Mouse (Mus musculus): ENCODE measurements around the gene Gpx2. TPM values are rescaled to one million over a fixed set of nuclear protein-coding genes. Genes with fewer than 3 reads are reported as not detected.

The Gpx2 gene
- polyA plus RNA-seq, 1 experiment from 2014 or later: 0.16 TPM

DNA sequence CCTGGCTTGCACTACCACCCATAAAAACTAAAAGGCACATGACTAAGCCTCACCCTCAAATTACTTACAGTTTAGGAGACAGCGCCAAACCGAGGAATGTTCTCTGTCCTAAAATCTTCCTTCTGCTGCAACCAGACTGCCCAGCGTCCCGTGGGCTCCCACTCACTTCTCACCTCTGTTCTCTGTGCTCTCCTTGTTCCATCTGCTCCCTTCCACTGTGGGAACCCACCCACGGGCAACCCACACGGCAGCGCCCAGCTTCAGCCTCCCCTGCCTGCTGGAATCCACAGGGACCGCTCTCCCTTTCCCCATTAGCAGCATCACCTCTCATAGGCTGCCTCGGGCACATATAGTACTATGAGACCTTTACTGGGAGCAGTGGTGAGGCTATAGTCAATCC, 23.6 kb upstream of the Gpx2 start:
- Histone ChIP-seq H3K27ac (ENCODE audit: low read depth) (no peak overlapping the region), H3K9ac (replicated peaks) (no peak overlapping the region), H3K4me3 (ENCODE audit: low read depth, low read length) (no peak overlapping the region), H3K4me1 (ENCODE audit: insufficient read depth) (peaks cover 5% of the 10 kb centered on the region), H3K9me3 (ENCODE audit: low read length) (no peaks in the 10 kb centered on the region), H3K27me3 (ENCODE audit: insufficient read depth, low read length) (peaks cover 39% of the 10 kb centered on the region), H3K4me2 (ENCODE audit: low read depth, low read length) (no peak overlapping the region), H3K36me3 (replicated peaks; ENCODE audit: insufficient read depth, low read length) (no peaks in the 10 kb centered on the region)
- DNase-seq (no peak), ATAC-seq (no peak)
- 79% methylated on average over 9 of the region's 9 CpGs for WGBS (ENCODE audit: insufficient replicate concordance)
- TF ChIP-seq CTCF (IDR thresholded peaks at IDR 0.05; ENCODE audit: low read depth): no peak
- TF ChIP-seq EP300 (IDR thresholded peaks at IDR 0.05; ENCODE audit: low read depth): no peak

DNA sequence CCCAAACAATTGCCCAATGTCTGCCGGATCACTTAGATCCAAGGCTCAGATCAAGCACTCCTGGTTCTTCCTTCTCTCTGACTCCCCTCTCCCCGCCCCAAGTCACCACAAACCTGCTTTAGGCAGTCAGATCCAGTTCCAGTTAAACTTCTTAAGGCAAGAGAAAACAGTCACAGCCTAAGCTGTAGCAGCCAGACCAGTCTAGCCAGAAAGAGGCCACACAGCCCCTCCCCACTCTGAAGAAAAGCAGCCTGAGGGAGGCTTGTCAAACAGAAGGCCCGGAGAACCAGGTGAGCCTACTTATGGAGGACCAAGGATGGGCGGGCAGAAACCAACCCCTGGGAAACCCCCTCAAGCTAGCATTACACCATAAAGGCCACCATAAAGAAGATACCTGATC, 22.8 kb upstream of the Gpx2 start:
- Histone ChIP-seq H3K4me3 (ENCODE audit: low read depth, low read length) (no peak overlapping the region), H3K27me3 (ENCODE audit: insufficient read depth, low read length) (peaks cover 31% of the 10 kb centered on the region), H3K36me3 (replicated peaks; ENCODE audit: insufficient read depth, low read length) (no peaks in the 10 kb centered on the region), H3K4me2 (ENCODE audit: low read depth, low read length) (no peak overlapping the region), H3K4me1 (ENCODE audit: insufficient read depth) (peaks cover 5% of the 10 kb centered on the region), H3K27ac (ENCODE audit: low read depth) (no peak overlapping the region), H3K9me3 (ENCODE audit: low read length) (no peaks in the 10 kb centered on the region), H3K9ac (replicated peaks) (no peak overlapping the region)
- ATAC-seq: no peak
- WGBS (ENCODE audit: insufficient replicate concordance): 68% methylated on average over 4 of the region's 4 CpGs
- DNase-seq: no peak
- TF ChIP-seq EP300 (IDR thresholded peaks at IDR 0.05; ENCODE audit: low read depth) (no peak), CTCF (IDR thresholded peaks at IDR 0.05; ENCODE audit: low read depth) (no peak)

DNA sequence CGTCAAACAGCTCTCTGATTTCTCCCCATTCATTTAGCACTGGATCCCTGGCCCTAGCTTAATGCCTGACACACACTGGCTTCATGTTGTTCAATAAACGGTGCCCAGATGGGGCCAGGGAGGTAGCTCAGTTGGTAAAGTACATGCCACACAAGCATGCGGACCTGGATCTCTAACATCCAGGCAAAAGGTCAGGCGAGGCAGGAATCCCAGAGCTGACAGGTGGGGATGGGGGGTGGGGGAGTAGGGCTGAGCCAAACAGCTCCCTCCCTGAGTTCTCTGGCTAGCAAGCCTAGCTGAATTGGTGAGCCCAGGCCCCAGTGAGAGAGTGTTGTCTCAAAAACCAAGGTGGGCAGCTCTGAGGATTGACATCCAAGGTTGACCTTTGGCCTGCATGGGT, 21.8 kb upstream of the Gpx2 start:
- Histone ChIP-seq H3K4me2 (ENCODE audit: low read depth, low read length) (no peak overlapping the region), H3K9ac (replicated peaks) (no peak overlapping the region), H3K27me3 (ENCODE audit: insufficient read depth, low read length) (peaks cover 22% of the 10 kb centered on the region), H3K4me1 (ENCODE audit: insufficient read depth) (no peaks in the 10 kb centered on the region), H3K9me3 (ENCODE audit: low read length) (no peaks in the 10 kb centered on the region), H3K36me3 (replicated peaks; ENCODE audit: insufficient read depth, low read length) (no peaks in the 10 kb centered on the region), H3K4me3 (ENCODE audit: low read depth, low read length) (no peak overlapping the region), H3K27ac (ENCODE audit: low read depth) (no peak overlapping the region)
- no peak for DNase-seq
- TF ChIP-seq EP300 (IDR thresholded peaks at IDR 0.05; ENCODE audit: low read depth) (no peak), CTCF (IDR thresholded peaks at IDR 0.05; ENCODE audit: low read depth) (no peak)
- 43% methylated on average over 4 of the region's 4 CpGs for WGBS (ENCODE audit: insufficient replicate concordance)
- ATAC-seq: no peak

DNA sequence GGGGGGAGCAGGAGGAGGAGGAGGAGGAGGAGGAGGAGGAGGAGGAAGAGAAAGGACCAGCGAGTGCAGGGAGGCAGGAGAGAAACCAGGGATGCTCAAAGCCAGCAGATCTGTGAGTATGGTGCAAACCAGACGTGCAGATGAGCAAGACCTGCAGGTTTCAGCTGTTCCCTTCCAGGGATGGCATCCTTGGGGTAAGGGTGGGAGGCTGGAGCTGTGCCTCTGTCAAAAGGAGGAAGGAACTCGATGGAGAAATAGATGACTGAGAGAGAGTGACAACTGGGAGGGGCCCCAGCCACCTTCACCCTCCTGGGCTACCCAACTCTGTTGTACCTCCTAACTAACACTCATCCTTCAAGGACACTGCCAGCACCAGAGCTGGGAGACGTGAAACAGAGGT, 21.4 kb upstream of the Gpx2 start:
- H3K4me3 ChIP-seq (ENCODE audit: low read depth, low read length): no peak overlapping the region
- TF ChIP-seq EP300 (IDR thresholded peaks at IDR 0.05; ENCODE audit: low read depth) (no peak), CTCF (IDR thresholded peaks at IDR 0.05; ENCODE audit: low read depth) (no peak)
- peaks cover 17% of the 10 kb centered on the region for H3K27me3 ChIP-seq (ENCODE audit: insufficient read depth, low read length)
- no peaks in the 10 kb centered on the region for H3K9me3 ChIP-seq (ENCODE audit: low read length)
- whole genome bisulfite sequencing (ENCODE audit: insufficient replicate concordance): 24% methylated on average over 4 of the region's 4 CpGs
- H3K4me1 ChIP-seq (ENCODE audit: insufficient read depth): no peaks in the 10 kb centered on the region
- no peak overlapping the region for H3K4me2 ChIP-seq (ENCODE audit: low read depth, low read length)
- H3K27ac ChIP-seq (ENCODE audit: low read depth): no peak overlapping the region
- no peaks in the 10 kb centered on the region for H3K36me3 ChIP-seq (replicated peaks; ENCODE audit: insufficient read depth, low read length)
- ATAC-seq (no peak), DNase-seq (no peak)
- no peak overlapping the region for H3K9ac ChIP-seq (replicated peaks)

DNA sequence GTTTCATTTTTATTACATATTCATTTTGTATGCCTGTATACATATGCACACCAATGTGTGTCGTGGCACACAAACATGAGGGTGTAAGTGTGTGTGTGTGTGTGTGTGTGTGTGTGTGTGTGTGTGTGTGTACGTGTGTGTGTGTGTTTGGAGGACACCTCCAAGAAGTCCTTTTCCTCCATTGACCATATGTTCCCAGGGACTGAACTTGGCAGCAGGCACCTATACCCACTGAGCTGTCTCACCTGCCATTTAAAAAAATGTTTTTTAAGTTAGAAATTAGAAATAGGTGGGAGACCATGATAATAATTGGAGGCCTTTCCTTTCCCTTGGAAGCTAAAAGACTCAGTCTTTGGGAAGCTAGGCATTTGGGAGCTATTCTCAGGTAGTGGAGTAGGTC, 18.8 kb upstream of the Gpx2 start:
- DNase-seq: no peak
- Histone ChIP-seq H3K4me3 (ENCODE audit: low read depth, low read length) (no peak overlapping the region), H3K9me3 (ENCODE audit: low read length) (no peaks in the 10 kb centered on the region), H3K36me3 (replicated peaks; ENCODE audit: insufficient read depth, low read length) (no peaks in the 10 kb centered on the region), H3K9ac (replicated peaks) (no peak overlapping the region), H3K4me1 (ENCODE audit: insufficient read depth) (no peaks in the 10 kb centered on the region), H3K27ac (ENCODE audit: low read depth) (no peak overlapping the region), H3K27me3 (ENCODE audit: insufficient read depth, low read length) (no peaks in the 10 kb centered on the region; the same call in 1 of the 2 replicates), H3K4me2 (ENCODE audit: low read depth, low read length) (no peak overlapping the region)
- WGBS (ENCODE audit: insufficient replicate concordance): 52% methylated on average over 2 of the region's 2 CpGs
- ATAC-seq: no peak
- no peak for TF ChIP-seq CTCF (IDR thresholded peaks at IDR 0.05; ENCODE audit: low read depth)
- no peak for TF ChIP-seq EP300 (IDR thresholded peaks at IDR 0.05; ENCODE audit: low read depth)

DNA sequence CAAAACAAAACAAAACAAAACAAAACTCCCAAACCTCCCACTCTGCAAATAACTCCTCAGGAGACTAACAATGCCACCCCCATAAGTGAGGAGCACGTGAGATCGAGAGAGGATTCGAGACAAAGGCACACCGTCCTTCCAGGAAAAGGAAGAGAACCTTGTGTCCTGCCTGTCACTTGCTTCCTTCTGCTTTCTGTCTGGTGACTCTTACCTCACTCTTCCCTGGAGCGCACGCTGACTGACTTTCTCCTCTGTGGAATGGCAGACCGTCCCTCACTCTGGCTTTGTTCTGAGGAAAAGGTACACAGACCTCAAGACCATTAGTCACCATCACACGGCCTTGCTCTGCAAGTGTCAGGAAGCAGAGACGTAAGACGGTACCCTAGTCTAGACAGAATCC, 18.2 kb upstream of the Gpx2 start:
- DNase-seq: no peak
- ATAC-seq: no peak
- H3K4me1 ChIP-seq (ENCODE audit: insufficient read depth): no peaks in the 10 kb centered on the region
- H3K4me2 ChIP-seq (ENCODE audit: low read depth, low read length): no peak overlapping the region
- no peak overlapping the region for H3K4me3 ChIP-seq (ENCODE audit: low read depth, low read length)
- no peak overlapping the region for H3K9ac ChIP-seq (replicated peaks)
- H3K27ac ChIP-seq (ENCODE audit: low read depth): no peak overlapping the region
- H3K36me3 ChIP-seq (replicated peaks; ENCODE audit: insufficient read depth, low read length): no peaks in the 10 kb centered on the region
- H3K9me3 ChIP-seq (ENCODE audit: low read length): no peaks in the 10 kb centered on the region
- H3K27me3 ChIP-seq (ENCODE audit: insufficient read depth, low read length): no peaks in the 10 kb centered on the region; the same call in 1 of the 2 replicates
- 41% methylated on average over 10 of the region's 10 CpGs for WGBS (ENCODE audit: insufficient replicate concordance)
- TF ChIP-seq CTCF (IDR thresholded peaks at IDR 0.05; ENCODE audit: low read depth) (no peak), EP300 (IDR thresholded peaks at IDR 0.05; ENCODE audit: low read depth) (no peak)

DNA sequence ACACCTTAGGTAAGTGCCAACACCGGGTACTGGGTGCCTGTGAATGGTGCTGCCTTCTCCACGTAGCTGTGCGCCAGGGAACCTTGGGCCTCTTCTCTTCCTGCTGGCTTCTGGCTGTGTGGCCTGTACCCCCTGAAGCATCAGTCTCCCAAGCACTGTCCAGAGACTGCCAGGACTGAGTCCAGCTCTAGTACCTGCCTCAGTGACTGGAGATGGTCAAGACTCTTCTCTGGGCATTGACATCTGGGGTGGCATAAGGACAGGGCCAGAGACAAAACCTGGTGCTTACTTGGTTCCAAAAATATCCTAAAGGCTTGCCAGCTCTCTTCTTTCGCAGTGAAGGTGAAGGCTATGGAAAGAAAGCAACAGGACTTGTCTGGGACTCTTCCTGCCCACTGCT, 15.7 kb upstream of the Gpx2 start:
- TF ChIP-seq EP300 (IDR thresholded peaks at IDR 0.05; ENCODE audit: low read depth) (no peak), CTCF (IDR thresholded peaks at IDR 0.05; ENCODE audit: low read depth) (no peak)
- Histone ChIP-seq H3K9me3 (ENCODE audit: low read length) (no peaks in the 10 kb centered on the region), H3K27ac (ENCODE audit: low read depth) (no peak overlapping the region), H3K4me2 (ENCODE audit: low read depth, low read length) (no peak overlapping the region), H3K36me3 (replicated peaks; ENCODE audit: insufficient read depth, low read length) (no peaks in the 10 kb centered on the region), H3K4me1 (ENCODE audit: insufficient read depth) (no peaks in the 10 kb centered on the region), H3K9ac (replicated peaks) (no peak overlapping the region), H3K4me3 (ENCODE audit: low read depth, low read length) (no peak overlapping the region), H3K27me3 (ENCODE audit: insufficient read depth, low read length) (no peaks in the 10 kb centered on the region; the same call in 1 of the 2 replicates)
- DNase-seq (no peak), ATAC-seq (no peak)
- 81% methylated on average over 4 of the region's 4 CpGs for WGBS (ENCODE audit: insufficient replicate concordance)

All from liver, postnatal 0 days (tissue).